Mouse (Mus musculus) megakaryocyte, embryonic 14.5 days (primary cell): ENCODE measurements at regions not wholly inside any gene's neighbourhood (a gene's known extent, or its start where the extent isn't known, plus 50 kb on each side); places are given as distances from the start of the nearest gene placed in this dataset.

ENCODE experiments used
- FLI1 ChIP-seq: IDR thresholded peaks from 2 replicates; pipeline ENCODE4 v1.6.1; 2012; ENCODE audit warnings: low read length, inconsistent platforms, mixed read lengths
- GATA1 ChIP-seq: IDR thresholded peaks from 3 replicates; pipeline ENCODE4 v1.6.1; 2012; ENCODE audit warnings: mixed read lengths, low read length, inconsistent platforms, borderline replicate concordance

- TF ChIP-seq FLI1 (no peak), GATA1 (no peak)
These were observed 330.1 kb upstream of the Eif4g2 start for GRCm38 (mm10) chr7:111412957-111413356.
